Mouse (Mus musculus) MEL (cell line): ENCODE measurements around the gene Npas3.

ENCODE experiments used
- CHD2 ChIP-seq: IDR thresholded peaks from 2 replicates; pipeline ENCODE4 v1.6.1; 2011; ENCODE audit warnings: low read length, improper control_type of control experiment
- HCFC1 ChIP-seq: IDR thresholded peaks from 2 replicates; pipeline ENCODE4 v1.6.1; 2012; ENCODE audit warnings: low read depth, mild to moderate bottlenecking, inconsistent platforms, low read length, improper control_type of control experiment, moderate library complexity
- POLR2A ChIP-seq, 2 experiments: IDR thresholded peaks; 2 replicates each; pipeline ENCODE4 v1.6.1; 2011 to 2012; ENCODE audit warnings: low read length in 2 of 2, mild to moderate bottlenecking in 2 of 2, control low read depth in 1 of 2, improper control_type of control experiment in 1 of 2, low read depth in 1 of 2, moderate library complexity in 1 of 2; ENCODE audit not compliant: control insufficient read depth in 1 of 2, insufficient read depth in 1 of 2, poor library complexity in 1 of 2
- ZC3H11A ChIP-seq: IDR thresholded peaks from 2 replicates; pipeline ENCODE4 v1.6.1; 2012; ENCODE audit warnings: low read depth, mild to moderate bottlenecking, inconsistent platforms, low read length, improper control_type of control experiment
- ZKSCAN1 ChIP-seq: IDR thresholded peaks from 2 replicates; pipeline ENCODE4 v1.6.1; 2012; ENCODE audit warnings: low read depth, mild to moderate bottlenecking, inconsistent platforms, low read length, improper control_type of control experiment, moderate library complexity
- ZMIZ1 ChIP-seq: IDR thresholded peaks from 2 replicates; pipeline ENCODE4 v1.6.1; 2012; ENCODE audit warnings: low read depth, mild to moderate bottlenecking, inconsistent platforms, low read length, improper control_type of control experiment, moderate library complexity
- ZNF384 ChIP-seq: IDR thresholded peaks from 2 replicates; pipeline ENCODE4 v1.6.1; 2012; ENCODE audit warnings: low read depth, mild to moderate bottlenecking, inconsistent platforms, low read length, improper control_type of control experiment

DNA sequence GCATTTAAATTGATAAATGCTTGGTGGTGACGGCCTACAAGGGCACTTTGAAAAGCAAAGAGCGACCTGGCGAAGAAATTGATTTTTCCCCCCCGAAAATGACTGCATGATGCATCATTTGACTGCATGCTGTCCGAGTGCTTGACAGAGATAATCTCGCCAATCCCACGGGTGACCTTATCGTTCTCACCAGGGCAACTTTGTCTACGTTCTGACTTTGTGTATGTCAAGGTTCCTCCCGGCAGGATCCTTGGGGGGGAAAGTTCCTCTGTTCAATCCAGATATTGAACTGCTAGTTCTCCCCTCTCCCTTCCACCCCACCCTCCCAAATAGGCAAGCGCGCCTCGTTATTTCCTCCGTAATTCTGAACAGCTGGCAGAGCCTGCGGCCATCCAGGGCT, 588.9 kb downstream of the Npas3 start:
- no peak for TF ChIP-seq CHD2
- TF ChIP-seq ZMIZ1, result no peak
- TF ChIP-seq ZNF384, result no peak
- no peak for TF ChIP-seq HCFC1
- TF ChIP-seq POLR2A (IDR thresholded peaks at IDR 0.05; ENCODE audit: control insufficient read depth in 1 of 2, insufficient read depth in 1 of 2, low read depth in 1 of 2, low read length in 2 of 2, poor library complexity in 1 of 2), result no peak
- no peak for TF ChIP-seq ZC3H11A
- TF ChIP-seq ZKSCAN1, result no peak
